Mouse (Mus musculus): Measurements from ENCODE around the gene Tpst2.

DNA sequence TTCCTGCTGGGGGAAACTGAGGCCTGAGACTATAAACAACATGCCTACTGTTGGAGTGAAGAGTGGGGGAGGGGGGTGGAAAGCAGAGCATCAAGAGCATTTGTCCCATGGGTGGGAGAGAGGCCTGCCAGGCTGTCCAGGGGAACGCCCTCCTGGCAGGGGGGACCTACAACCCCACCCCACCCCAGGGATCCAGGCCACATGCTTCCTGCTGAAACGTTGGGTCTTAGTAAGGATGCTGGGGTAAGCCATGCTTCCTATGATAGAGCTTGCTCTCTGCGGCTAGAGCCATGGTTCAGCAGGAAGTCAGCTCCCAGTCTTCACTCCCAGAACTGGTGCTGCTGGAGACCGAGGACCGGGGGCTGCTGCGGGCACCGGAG lies 7.7 kb downstream of the Tpst2 start:
- TF ChIP-seq EP300 (IDR thresholded peaks at IDR 0.05; ENCODE audit: low read depth), result no peak
- no peak for TF ChIP-seq CTCF (IDR thresholded peaks at IDR 0.05; ENCODE audit: low read depth)

All from liver, postnatal 0 days (tissue).